Mouse (Mus musculus) forebrain, embryonic 11.5 days (tissue): Measurements from ENCODE around the gene Dnah9. TPM values are rescaled to one million over a fixed set of nuclear protein-coding genes. Genes with fewer than 3 reads are reported as not detected.
A peak's percentile ranks its signal among the peaks of the same experiment; 100 is the strongest.

Source experiments
- ATAC-seq: fragments of 200-750 bp; cut with Nextera tagmentation; replicated peaks from 2 replicates; pipeline ENCODE4 v1.8.0; 2017; ENCODE audit warnings: moderate TSS enrichment; ENCODE audit not compliant: low FRiP score
- DNase-seq: peaks from one replicate; pipeline ENCODE4 v3.0.0-alpha.2; 2017; ENCODE audit warnings: low spot score
- H3K27ac ChIP-seq: fragments of 300-500 bp; sonication (generic); 2 replicates; pipeline ENCODE4 v1.5.1; 2014; ENCODE audit warnings: low read depth, low read length
- H3K27me3 ChIP-seq: fragments of 300-500 bp; sonication (generic); 2 replicates; pipeline ENCODE4 v1.6.1; 2014; ENCODE audit warnings: mild to moderate bottlenecking, low read length, mixed read lengths; ENCODE audit not compliant: control insufficient read depth, insufficient read depth
- H3K36me3 ChIP-seq: fragments of 300-500 bp; sonication (generic); 2 replicates; pipeline ENCODE4 v1.6.1; 2014; ENCODE audit warnings: mild to moderate bottlenecking, low read length, moderate library complexity, mixed read lengths; ENCODE audit not compliant: control insufficient read depth, insufficient read depth
- H3K4me1 ChIP-seq: fragments of 300-500 bp; sonication (generic); replicated peaks from 2 replicates; pipeline ENCODE4 v1.6.1; 2014; ENCODE audit warnings: low read length, mixed read lengths; ENCODE audit not compliant: control insufficient read depth, insufficient read depth
- H3K4me2 ChIP-seq: fragments of 300-500 bp; sonication (generic); 2 replicates; pipeline ENCODE4 v1.6.1; 2014; ENCODE audit warnings: low read depth, mild to moderate bottlenecking, low read length, moderate library complexity, mixed read lengths; ENCODE audit not compliant: severe bottlenecking
- H3K4me3 ChIP-seq: fragments of 300-500 bp; sonication (generic); 2 replicates; pipeline ENCODE4 v1.5.1; 2014; ENCODE audit warnings: low read depth, low read length
- H3K9ac ChIP-seq: fragments of 300-500 bp; sonication (generic); 2 replicates; pipeline ENCODE4 v1.6.1; 2014; ENCODE audit warnings: low read length
- H3K9me3 ChIP-seq: fragments of 300-500 bp; sonication (generic); 2 replicates; pipeline ENCODE4 v1.6.1; 2016; ENCODE audit warnings: low read length, mixed read lengths; ENCODE audit not compliant: control insufficient read depth
- WGBS: fragments of 180-500 bp; shearing (Covaris S2); extraction: QIAGEN DNeasy Blood & Tissue Kit; methylation state at CpG from one replicate; pipeline ENCODE4 v1.1.7; 2014; 5-methylcytosine and 5-hydroxymethylcytosine counted together
- polyA plus RNA-seq: library from polyadenylated mRNA; unstranded; fragments of >200 nt; fragmentation: Nextera tagmentation; extraction: Ambion mirVana; gene quantifications from 2 replicates; pipeline ENCODE4 v1.2.1, GENCODE M21; 2014

The Dnah9 gene
- polyA plus RNA-seq, 1 experiment from 2014 or later = 0.68 TPM

DNA sequence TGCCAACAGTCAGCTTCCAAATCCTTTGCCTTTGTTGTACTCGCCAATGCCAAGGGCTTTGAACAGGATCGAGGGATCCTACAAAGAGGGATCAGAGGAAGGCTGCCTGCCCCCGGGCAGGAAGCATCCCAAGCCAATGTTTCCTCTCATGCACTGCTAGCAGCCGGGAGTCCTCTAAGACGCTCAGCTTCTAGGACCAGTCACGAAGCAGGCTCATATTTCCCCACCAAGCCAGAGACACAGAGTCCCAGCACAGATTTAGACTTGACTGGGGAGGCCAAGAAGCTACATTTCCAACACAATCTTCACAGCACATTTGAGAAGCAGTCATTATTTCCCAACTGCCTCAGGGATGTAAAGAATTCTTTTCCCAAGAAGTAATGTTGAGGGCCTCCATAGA is 43.9 kb downstream of the Dnah9 start:
- no peaks in the 10 kb centered on the region for H3K4me1 ChIP-seq
- no peak overlapping the region for H3K27ac ChIP-seq
- no peak overlapping the region for H3K4me3 ChIP-seq
- no peak overlapping the region for H3K9ac ChIP-seq
- H3K4me2 ChIP-seq = no peak overlapping the region
- no peaks in the 10 kb centered on the region for H3K36me3 ChIP-seq
- WGBS = 70% methylated on average over 6 of the region's 6 CpGs
- H3K9me3 ChIP-seq = no peaks in the 10 kb centered on the region
- ATAC-seq = no peak
- no peaks in the 10 kb centered on the region for H3K27me3 ChIP-seq
- no peak for DNase-seq

DNA sequence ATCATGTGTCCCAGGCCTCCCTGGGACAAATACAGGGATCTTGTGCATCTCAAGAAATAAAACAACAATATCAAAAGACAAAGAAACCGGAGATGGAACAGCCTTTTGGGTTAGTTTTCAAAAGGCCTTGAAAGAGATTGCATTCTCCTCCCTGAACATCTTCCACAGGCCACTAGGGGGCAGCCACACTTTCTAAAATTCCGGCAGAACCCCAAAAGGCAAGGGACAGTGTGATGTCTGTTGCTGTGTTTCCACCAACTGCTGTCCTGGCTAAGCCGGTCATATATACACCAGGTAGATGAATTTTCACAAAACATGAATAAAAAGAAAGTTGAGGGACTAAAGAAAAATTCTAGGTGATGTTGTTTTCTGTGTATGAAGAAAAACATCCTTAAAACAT is 46.3 kb downstream of the Dnah9 start:
- 17% methylated on average over 3 of the region's 3 CpGs for WGBS
- H3K27ac ChIP-seq = no peak overlapping the region
- no peak overlapping the region for H3K4me2 ChIP-seq
- no peaks in the 10 kb centered on the region for H3K9me3 ChIP-seq
- H3K4me1 ChIP-seq = no peaks in the 10 kb centered on the region
- no peaks in the 10 kb centered on the region for H3K27me3 ChIP-seq
- DNase-seq (peak; percentile 73), ATAC-seq (no peak)
- no peak overlapping the region for H3K4me3 ChIP-seq
- no peak overlapping the region for H3K9ac ChIP-seq
- H3K36me3 ChIP-seq = no peaks in the 10 kb centered on the region

DNA sequence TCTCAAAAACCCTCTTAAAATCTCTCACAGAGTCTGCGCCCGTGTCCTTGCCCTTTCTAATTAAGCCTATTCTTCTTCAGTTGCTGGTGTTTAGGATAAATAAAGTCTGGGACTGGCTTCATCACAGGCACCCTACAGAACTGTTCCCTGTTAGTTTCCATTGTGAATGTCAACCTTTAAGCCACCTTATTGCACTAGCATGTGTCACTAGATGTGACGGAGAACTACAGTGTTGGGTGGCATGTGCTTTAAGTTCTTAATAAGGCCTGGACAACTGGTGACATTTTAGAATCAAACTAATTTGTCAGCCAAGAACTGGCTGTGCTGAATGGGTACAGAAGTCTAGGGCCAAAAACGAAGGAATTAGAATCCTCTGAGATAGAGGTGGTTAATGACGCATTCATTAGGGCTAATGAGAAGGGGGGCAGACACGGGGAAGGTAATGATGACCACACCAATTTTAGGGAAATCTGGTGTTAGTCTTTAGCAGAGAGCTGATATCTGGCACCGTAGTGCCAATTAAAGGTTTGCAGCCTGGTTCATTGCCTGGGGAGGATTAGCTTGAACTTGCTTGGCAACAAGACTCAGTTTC is 84.6 kb downstream of the Dnah9 start:
- H3K36me3 ChIP-seq = no peaks in the 10 kb centered on the region
- peak; percentile 71; the same call in 1 of the 2 replicates for ATAC-seq
- H3K4me1 ChIP-seq = no peaks in the 10 kb centered on the region
- no peak for DNase-seq
- H3K9me3 ChIP-seq = no peaks in the 10 kb centered on the region
- H3K4me2 ChIP-seq = no peak overlapping the region
- H3K27ac ChIP-seq = no peak overlapping the region
- H3K27me3 ChIP-seq = no peaks in the 10 kb centered on the region
- no peak overlapping the region for H3K9ac ChIP-seq
- WGBS = 58% methylated on average over 7 of the region's 7 CpGs
- H3K4me3 ChIP-seq = no peak overlapping the region

- H3K4me1 ChIP-seq = no peaks in the 10 kb centered on the region
- ATAC-seq = no peak
- no peak overlapping the region for H3K4me2 ChIP-seq
- no peak overlapping the region for H3K9ac ChIP-seq
- WGBS = 82% methylated on average over 5 of the region's 5 CpGs
- H3K4me3 ChIP-seq = no peak overlapping the region
- no peaks in the 10 kb centered on the region for H3K27me3 ChIP-seq
- no peaks in the 10 kb centered on the region for H3K9me3 ChIP-seq
- H3K36me3 ChIP-seq = no peaks in the 10 kb centered on the region
- no peak overlapping the region for H3K27ac ChIP-seq
- DNase-seq = no peak
These were observed 95.4 kb downstream of the Dnah9 start for GRCm38 (mm10) chr11:66072921-66073320.

DNA sequence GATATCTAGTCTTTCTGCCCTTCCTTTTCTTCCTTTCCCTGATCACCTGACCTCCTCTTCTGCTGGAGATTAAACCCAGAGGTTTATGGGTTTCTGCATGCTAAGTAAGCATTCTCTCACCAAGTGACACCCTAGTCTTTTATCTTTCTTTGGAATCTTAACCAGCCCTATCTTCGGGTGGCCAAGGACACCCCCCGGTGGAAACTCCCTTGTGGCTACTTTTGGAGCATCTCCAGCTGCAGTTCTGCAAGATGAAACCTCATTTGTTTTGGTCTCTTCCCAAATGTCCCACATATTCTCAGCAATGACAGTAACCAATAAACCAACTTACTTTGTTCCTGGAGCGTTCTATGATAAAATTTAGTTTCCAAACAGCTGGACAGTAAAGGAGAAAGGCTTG is 109.4 kb downstream of the Dnah9 start:
- H3K27me3 ChIP-seq = no peaks in the 10 kb centered on the region
- WGBS = 83% methylated on average over 3 of the region's 3 CpGs
- H3K4me3 ChIP-seq = no peak overlapping the region

GRCm38 (mm10) chr11:66051294-66051693 is 117.1 kb downstream of the Dnah9 start:
- ATAC-seq (no peak), DNase-seq (no peak)
- no peak overlapping the region for H3K9ac ChIP-seq
- WGBS = 92% methylated on average over 3 of the region's 3 CpGs
- H3K27ac ChIP-seq = no peak overlapping the region
- no peaks in the 10 kb centered on the region for H3K9me3 ChIP-seq
- H3K27me3 ChIP-seq = no peaks in the 10 kb centered on the region
- no peak overlapping the region for H3K4me3 ChIP-seq
- no peaks in the 10 kb centered on the region for H3K36me3 ChIP-seq
- no peak overlapping the region for H3K4me2 ChIP-seq
- H3K4me1 ChIP-seq = no peaks in the 10 kb centered on the region

More for the DNA sequence above, 109.4 kb downstream of the Dnah9 start:
- Histone ChIP-seq H3K9ac (no peak overlapping the region), H3K27ac (no peak overlapping the region), H3K9me3 (no peaks in the 10 kb centered on the region), H3K36me3 (no peaks in the 10 kb centered on the region), H3K4me2 (no peak overlapping the region), H3K4me1 (no peaks in the 10 kb centered on the region)
- DNase-seq = no peak
- ATAC-seq = no peak

DNA sequence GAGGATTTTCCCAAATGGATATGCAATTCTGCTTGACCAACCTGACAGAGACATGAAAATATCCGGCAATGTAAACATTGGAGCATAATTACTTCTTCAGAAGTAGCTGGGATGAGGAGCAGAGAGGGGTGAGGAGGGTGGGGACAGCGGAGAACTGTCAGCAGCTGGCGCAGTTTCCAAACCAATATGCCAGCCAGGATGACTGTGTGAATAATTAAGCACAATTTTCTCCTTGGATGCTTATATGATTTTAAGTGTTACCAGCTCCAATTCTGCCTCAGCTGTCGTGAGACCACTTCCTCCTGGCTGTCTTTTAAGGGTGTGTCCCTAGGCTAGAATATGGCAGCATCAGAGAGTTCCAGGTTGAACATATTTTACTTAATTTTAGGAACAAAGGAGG is 119.2 kb downstream of the Dnah9 start:
- no peak overlapping the region for H3K9ac ChIP-seq
- no peaks in the 10 kb centered on the region for H3K27me3 ChIP-seq
- no peaks in the 10 kb centered on the region for H3K4me1 ChIP-seq
- no peaks in the 10 kb centered on the region for H3K9me3 ChIP-seq
- ATAC-seq = no peak
- DNase-seq = no peak
- no peak overlapping the region for H3K4me3 ChIP-seq
- H3K27ac ChIP-seq = no peak overlapping the region
- 80% methylated on average over 4 of the region's 4 CpGs for WGBS
- no peaks in the 10 kb centered on the region for H3K36me3 ChIP-seq
- H3K4me2 ChIP-seq = no peak overlapping the region

GRCm38 (mm10) chr11:66046594-66047193 is 121.7 kb downstream of the Dnah9 start:
- no peak for ATAC-seq

GRCm38 (mm10) chr11:66043635-66044034 is 124.7 kb downstream of the Dnah9 start:
- DNase-seq (no peak), ATAC-seq (no peak)
- Histone ChIP-seq H3K9ac (no peak overlapping the region), H3K27ac (no peak overlapping the region), H3K27me3 (no peaks in the 10 kb centered on the region), H3K9me3 (no peaks in the 10 kb centered on the region), H3K36me3 (no peaks in the 10 kb centered on the region), H3K4me3 (no peak overlapping the region), H3K4me2 (no peak overlapping the region), H3K4me1 (no peaks in the 10 kb centered on the region)
- WGBS = 51% methylated on average over 6 of the region's 6 CpGs

More at GRCm38 (mm10) chr11:66046594-66047193, 121.7 kb downstream of the Dnah9 start:
- H3K9ac ChIP-seq = no peak overlapping the region
- no peak for DNase-seq
- no peaks in the 10 kb centered on the region for H3K27me3 ChIP-seq
- no peak overlapping the region for H3K27ac ChIP-seq
- H3K4me2 ChIP-seq = no peak overlapping the region
- WGBS = 75% methylated on average over 4 of the region's 4 CpGs
- H3K4me1 ChIP-seq = no peaks in the 10 kb centered on the region
- no peaks in the 10 kb centered on the region for H3K36me3 ChIP-seq
- no peaks in the 10 kb centered on the region for H3K9me3 ChIP-seq
- H3K4me3 ChIP-seq = no peak overlapping the region
